Mouse (Mus musculus) embryo, embryonic 10.5 days (tissue): ENCODE data around the gene Rnf144b.

ENCODE experiments used
- DNase-seq: peaks from one replicate; pipeline ENCODE4 v3.0.0-alpha.2; 2015; ENCODE audit warnings: low spot score

Rnf144b gene

GRCm38 (mm10) chr13:47124986-47125385 lies 2.5 kb downstream of the Rnf144b start:
- DNase-seq, result no peak

- DNase-seq, result no peak
Observed at GRCm38 (mm10) chr13:47125595-47125994, 3.1 kb downstream of the Rnf144b start.

DNA sequence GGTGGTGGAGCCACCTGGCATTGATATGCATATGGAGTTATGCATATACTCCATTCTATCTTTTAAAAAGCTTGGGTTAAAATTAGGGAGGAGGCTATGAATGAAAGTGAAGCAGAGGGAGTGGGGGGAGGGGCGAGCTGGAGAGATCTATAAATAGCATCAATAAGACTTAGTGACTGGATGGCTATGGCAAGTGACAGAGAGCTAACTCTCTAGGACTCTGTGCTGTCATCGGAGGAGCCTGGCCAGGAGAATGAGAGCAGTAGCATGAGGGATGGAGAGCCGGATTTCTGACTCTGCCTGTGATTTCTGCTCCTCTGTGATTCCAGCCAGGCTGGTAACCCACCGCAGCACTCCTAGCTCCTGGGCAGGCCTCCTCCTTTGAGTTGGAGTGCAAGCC lies 6.6 kb downstream of the Rnf144b start:
- no peak for DNase-seq

DNA sequence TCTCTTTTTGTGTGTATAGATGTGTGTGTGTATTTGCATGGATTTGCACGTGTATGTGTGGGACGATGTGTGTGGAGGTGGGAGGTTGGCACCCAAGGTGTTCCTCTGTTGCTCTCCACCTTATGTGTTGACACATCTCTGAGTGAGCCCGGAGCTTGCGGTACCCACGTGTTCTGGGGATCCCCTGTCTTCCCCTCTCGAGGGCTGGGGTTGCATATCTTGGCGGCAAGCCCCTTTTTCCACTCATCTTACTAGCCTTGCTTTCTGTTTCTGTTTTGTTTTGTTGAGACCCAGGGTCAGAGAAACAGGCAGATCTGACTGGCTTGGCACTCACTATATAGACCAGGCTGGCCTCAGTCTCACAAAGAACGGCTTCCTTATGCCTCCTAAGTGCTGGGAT lies 10.6 kb downstream of the Rnf144b start:
- no peak for DNase-seq

GRCm38 (mm10) chr13:47134836-47135235 lies 12.4 kb downstream of the Rnf144b start:
- DNase-seq, result no peak

GRCm38 (mm10) chr13:47135741-47136140 lies 13.3 kb downstream of the Rnf144b start:
- no peak for DNase-seq

DNA sequence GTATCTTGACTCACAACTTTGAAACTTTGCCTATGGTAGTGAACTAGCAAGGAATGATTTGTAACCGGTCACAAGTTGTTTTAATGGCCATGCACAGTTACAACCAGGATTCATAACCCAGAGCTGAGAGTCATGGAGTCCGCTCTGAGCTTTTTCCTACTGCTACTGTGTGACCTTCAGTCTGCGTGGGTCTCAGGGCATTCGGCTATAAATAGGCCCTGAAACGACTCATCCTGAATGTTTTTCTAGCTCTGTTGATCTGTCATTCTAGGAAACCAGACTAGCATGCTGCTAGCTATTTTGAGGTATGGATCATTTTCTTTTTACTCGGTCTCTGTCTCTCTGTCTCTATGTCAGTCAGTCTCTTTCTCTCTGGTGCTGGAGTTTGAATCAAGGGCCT lies 20.3 kb downstream of the Rnf144b start:
- no peak for DNase-seq

GRCm38 (mm10) chr13:47145939-47146338 lies 23.5 kb downstream of the Rnf144b start:
- DNase-seq, result no peak

DNA sequence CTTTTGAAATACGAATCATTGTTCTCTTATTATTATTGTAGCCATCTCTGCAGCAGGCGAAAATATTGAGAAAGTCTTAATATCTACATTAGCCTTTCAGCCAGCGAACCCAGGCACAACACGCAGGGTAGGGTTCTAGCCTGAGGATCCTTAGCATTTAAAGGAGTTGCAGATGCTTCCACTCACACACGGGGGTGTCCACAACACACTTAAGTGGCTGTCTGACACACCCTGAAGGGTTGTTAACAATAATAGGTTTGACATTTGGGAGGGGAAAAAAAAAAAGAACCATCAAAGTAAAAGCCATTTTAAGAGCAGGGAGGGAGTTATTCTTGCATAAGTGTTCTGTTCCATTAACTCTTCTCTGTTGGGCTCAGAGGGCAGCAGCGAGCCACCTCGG lies 23.9 kb downstream of the Rnf144b start:
- DNase-seq, result no peak

- peak; percentile 18 for DNase-seq
Observed at GRCm38 (mm10) chr13:47148573-47148972, 26.1 kb downstream of the Rnf144b start.

DNA sequence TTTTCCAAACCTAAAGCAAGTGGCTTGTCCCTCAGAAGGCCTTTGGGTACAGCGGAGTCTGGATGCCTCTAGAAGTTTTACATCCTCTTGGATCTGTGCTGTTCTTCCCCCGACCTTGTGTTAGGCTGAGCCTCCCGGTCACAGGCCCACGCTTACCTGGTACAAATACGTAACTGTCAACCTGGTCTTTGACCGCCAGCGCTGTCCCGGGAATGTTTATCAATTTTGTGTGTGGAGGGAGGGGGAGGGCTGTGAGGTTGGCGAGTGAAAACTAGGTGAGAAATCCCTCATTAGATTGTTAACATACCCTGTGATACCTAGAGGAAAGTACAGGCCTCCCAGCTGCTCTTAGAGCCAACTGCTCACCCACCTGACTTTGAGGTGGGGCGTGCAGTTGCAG lies 27.5 kb downstream of the Rnf144b start:
- no peak for DNase-seq

DNA sequence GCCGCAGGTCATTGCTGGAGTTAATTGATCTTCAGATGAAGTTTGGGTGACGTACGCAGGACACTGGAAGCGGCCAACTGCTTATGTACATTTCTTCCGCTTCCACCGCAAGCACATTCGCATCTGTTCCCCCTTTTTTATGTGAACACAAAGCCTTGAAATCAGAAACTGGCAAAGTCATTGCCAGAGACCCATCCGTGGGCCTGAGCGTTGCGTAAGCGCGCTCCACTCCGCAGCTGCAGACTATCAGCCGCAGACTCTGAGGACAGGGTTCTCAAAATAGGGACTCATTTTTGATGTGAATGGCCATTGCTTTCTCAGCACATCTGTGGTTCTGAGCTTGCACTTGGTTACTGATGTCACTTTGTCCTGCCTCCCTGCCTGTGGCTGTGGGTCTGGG lies 28.6 kb downstream of the Rnf144b start:
- DNase-seq, result no peak

- DNase-seq, result peak; percentile 95
Observed at GRCm38 (mm10) chr13:47152390-47152789, 29.9 kb downstream of the Rnf144b start.

DNA sequence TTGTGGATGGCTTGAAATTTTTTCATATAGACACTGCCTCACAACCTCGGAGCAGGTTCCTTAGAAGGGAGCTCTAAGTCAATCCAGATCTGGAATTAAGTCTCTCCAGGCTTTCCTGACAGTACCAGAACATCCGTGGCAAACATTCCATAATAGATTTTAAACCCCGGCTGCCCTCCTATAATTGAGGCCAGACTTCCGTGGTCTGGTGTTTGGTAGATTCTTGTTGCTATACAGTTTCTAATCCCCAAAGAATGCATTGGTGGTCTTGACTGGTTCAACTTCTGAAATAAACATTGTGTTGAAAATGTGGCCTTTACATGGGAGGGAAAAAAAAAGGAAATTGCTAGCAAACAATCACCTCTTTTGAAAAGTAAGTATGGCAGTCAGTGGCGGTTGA lies 30.8 kb downstream of the Rnf144b start:
- DNase-seq, result peak; percentile 18

DNA sequence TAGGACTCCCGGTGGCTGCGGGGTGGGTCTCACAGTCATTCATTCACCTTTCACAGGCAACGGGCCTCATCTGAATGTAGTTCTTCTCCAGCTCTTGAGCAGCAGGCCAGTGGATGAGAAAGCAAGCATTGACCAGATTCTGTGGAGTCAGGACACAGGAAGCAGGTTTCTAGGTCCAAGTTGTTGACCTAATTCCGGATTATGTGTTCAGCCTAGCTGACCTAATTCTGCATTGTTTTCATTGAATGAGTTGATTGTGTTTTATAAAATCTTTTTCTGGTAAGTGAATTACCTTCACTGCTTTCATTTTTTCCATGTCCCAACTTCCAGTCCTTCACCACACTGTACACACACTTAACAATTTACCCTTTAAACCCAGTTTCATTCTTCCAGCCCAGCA lies 32.4 kb downstream of the Rnf144b start:
- no peak for DNase-seq

DNA sequence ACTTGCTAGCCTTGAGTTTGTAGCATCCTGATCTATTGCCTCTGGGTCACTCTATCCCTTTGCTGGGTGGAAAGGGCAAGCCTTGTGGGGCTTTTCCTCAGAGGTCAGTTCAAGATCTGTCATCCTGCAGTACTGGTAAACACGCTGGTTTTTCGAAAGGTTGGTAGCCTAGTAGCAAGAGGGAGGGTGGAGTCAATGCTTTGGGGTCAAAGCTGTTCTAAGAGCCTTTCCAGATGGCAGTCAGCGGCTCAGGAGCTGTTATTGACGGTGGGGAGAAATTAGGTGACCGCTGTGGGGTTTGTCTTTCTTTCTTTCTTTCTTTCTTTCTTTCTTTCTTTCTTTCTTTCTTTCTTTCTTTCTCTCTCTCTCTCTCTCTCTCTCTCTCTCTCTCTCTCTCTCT lies 34.4 kb downstream of the Rnf144b start:
- DNase-seq, result peak; percentile 57

- DNase-seq, result no peak
Observed at GRCm38 (mm10) chr13:47162001-47162400, 39.5 kb downstream of the Rnf144b start.

DNA sequence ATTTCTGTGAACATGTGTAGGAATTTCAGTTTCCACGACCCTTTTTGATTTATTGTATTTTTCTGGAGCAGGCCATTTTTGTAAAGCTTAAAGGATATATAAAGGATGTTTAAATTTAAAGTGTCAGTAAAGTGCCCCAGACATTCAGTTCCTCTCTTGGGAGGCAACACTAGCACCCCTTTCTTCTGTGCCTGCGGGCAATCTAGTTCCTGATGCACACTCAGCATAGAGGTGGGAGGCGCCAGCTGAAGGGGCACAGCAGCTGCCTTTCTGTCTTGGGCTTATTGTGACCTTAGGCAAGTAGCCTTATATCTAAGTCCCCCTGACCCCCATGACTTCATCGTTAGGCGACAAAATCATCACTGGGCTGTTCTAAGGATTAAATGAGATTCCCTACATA lies 42.3 kb downstream of the Rnf144b start:
- no peak for DNase-seq

DNA sequence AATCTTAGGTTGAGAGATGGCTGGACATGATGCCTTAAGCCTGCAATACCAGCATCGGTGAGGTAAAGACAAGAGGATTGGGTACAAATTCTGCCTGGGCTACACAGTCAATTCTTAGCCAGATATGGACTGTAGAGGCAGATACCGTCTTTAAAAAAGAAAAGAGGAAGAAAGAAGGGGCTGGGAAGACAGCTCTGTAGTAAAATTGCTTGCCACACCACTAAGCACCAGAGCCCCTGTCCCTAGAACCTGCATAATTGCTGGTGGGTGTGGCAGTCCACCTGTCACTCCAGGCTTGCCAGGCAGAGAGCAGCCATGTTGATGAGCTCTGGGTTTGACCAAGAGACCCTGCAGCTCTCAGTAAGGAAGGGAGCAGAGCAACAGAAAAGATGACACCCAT lies 42.8 kb downstream of the Rnf144b start:
- DNase-seq, result no peak

GRCm38 (mm10) chr13:47168484-47168883 lies 46.0 kb downstream of the Rnf144b start:
- DNase-seq, result no peak

DNA sequence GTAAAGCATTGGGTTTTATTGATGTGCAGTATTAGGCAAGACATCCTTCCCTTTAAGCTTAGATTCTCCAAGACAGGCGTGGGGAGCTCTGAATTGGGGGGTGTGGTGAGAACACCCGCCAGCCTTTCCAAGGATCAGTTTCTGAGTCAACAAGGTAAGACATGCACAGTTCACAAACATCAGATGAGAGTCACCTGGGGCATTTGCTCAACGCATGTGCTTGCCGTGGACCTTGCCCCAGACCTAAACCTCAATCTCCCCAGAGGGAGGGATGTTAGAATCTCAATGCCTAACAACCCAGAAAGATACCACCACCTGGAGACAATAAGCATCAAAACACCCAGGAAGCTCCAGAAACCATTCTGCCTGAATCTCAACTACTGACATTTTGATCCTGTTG lies 47.6 kb downstream of the Rnf144b start:
- DNase-seq, result no peak

GRCm38 (mm10) chr13:47170811-47171555 lies 48.5 kb downstream of the Rnf144b start:
- no peak for DNase-seq

- DNase-seq, result no peak
Observed at GRCm38 (mm10) chr13:47172891-47173290, 50.4 kb downstream of the Rnf144b start.

- DNase-seq, result no peak
Observed at GRCm38 (mm10) chr13:47178182-47178581, 55.7 kb downstream of the Rnf144b start.
